Mouse (Mus musculus) liver, postnatal 0 days (tissue): ENCODE data around the gene Atp1b3.

Source experiments
- CTCF ChIP-seq: sonication (generic); IDR thresholded peaks from 2 replicates; pipeline ENCODE4 v1.5.1; 2016; ENCODE audit warnings: antibody characterized with exemption, low read depth
- EP300 ChIP-seq: IDR thresholded peaks from 2 replicates; pipeline ENCODE4 v1.6.1; 2016; ENCODE audit warnings: antibody characterized with exemption, low read depth, mild to moderate bottlenecking

DNA sequence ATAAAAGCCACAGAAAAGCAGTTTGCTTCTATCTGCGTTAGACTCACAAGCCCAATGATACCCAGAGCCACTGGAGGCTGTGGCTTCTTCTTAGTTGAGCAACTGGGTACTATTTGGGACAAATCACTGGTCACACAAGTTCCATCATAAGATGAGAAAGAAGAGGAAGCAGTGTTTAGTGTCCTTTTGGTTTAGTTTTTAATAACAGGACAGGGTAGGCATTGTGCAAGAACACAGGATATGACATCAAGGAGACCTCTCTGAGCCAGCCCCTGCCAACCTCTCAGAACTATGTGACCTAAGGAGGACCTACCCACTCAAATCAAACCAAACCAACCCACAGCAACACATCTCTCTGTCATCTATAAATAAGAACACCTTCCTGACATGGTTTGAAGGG, 27.7 kb upstream of the Atp1b3 start:
- no peak for TF ChIP-seq CTCF
- TF ChIP-seq EP300, result peak; percentile 23; the same call in 1 of the 2 replicates
